Mouse (Mus musculus) midbrain, embryonic 12.5 days (tissue): ENCODE measurements around the gene Nrip1. TPM values are rescaled to one million over a fixed set of nuclear protein-coding genes. Genes with fewer than 3 reads are reported as not detected.

Source experiments
- ATAC-seq: fragments of 200-750 bp; cut with Nextera tagmentation; 2 replicates; pipeline ENCODE4 v1.8.0; 2017; ENCODE audit warnings: low read depth, moderate TSS enrichment, moderate library complexity; ENCODE audit not compliant: low FRiP score
- H3K27ac ChIP-seq: fragments of 300-500 bp; sonication (generic); replicated peaks from 2 replicates; pipeline ENCODE4 v1.5.1; 2016; ENCODE audit warnings: mild to moderate bottlenecking
- H3K27me3 ChIP-seq: fragments of 300-500 bp; sonication (generic); 2 replicates; pipeline ENCODE4 v1.6.1; 2016; ENCODE audit warnings: mild to moderate bottlenecking
- H3K36me3 ChIP-seq: fragments of 300-500 bp; sonication (generic); 2 replicates; pipeline ENCODE4 v1.6.1; 2016
- H3K4me1 ChIP-seq: fragments of 300-500 bp; sonication (generic); 2 replicates; pipeline ENCODE4 v1.6.1; 2016
- H3K4me2 ChIP-seq: fragments of 300-500 bp; sonication (generic); replicated peaks from 2 replicates; pipeline ENCODE4 v1.6.1; 2016; ENCODE audit warnings: mild to moderate bottlenecking, moderate library complexity
- H3K4me3 ChIP-seq: fragments of 300-500 bp; sonication (generic); 2 replicates; pipeline ENCODE4 v1.5.1; 2016; ENCODE audit warnings: mild to moderate bottlenecking
- H3K9ac ChIP-seq: fragments of 300-500 bp; sonication (generic); replicated peaks from 2 replicates; pipeline ENCODE4 v1.6.1; 2016; ENCODE audit warnings: mild to moderate bottlenecking, moderate library complexity
- H3K9me3 ChIP-seq: fragments of 300-500 bp; sonication (generic); 2 replicates; pipeline ENCODE4 v1.6.1; 2016; ENCODE audit warnings: mild to moderate bottlenecking
- WGBS: fragments of 180-500 bp; shearing (Covaris S2); methylation state at CpG from one replicate; pipeline ENCODE4 v1.1.7; 2016; 5-methylcytosine and 5-hydroxymethylcytosine counted together
- polyA plus RNA-seq: library from polyadenylated mRNA; unstranded; fragments of >200 nt; fragmentation: Nextera tagmentation; extraction: Ambion mirVana; gene quantifications from 2 replicates; pipeline ENCODE4 v1.2.1, GENCODE M21; 2016

Nrip1 gene
- 28.7 and 30.0 TPM in 2 replicates for polyA plus RNA-seq

DNA sequence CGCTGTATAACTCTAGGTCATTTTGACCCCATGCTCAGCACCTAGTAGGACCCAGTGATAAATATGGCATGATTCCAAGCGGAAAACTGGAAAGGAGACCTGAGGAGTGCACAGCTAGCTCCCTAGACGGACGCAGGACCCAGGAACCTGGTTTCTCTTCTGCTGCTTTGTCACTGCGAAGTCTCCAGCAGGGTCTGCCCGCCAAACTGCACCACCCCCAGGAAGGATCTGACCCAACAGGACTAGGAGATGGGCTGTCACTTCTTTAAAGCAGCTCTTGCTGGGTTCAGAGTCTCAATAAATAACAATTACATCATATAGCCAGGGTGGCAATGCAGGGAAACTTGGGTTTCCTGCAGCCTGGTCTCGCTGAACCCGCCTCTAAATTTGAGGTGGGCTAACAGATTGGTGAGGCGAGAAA, at the start of gene Nrip1:
Gene Nrip1 (minus strand): TSS at position 157 of the 421 bp plus-strand sequence.
- Histone ChIP-seq H3K4me1 (peaks cover 17% of the 10 kb centered on the region), H3K9me3 (no peaks in the 10 kb centered on the region), H3K4me3 (peak within 1 kb of the TSS; percentile 84), H3K27me3 (0 out of 2 replicates have a peak, but pooled peaks cover 2% of the 10 kb centered on the region), H3K9ac (peak within 1 kb of the TSS; percentile 88), H3K36me3 (no peaks in the 10 kb centered on the region), H3K4me2 (peak within 1 kb of the TSS; percentile 60), H3K27ac (peak within 1 kb of the TSS; percentile 97)
- WGBS = 2% methylated on average over 9 of the region's 9 CpGs
- peak; percentile 13 for ATAC-seq

DNA sequence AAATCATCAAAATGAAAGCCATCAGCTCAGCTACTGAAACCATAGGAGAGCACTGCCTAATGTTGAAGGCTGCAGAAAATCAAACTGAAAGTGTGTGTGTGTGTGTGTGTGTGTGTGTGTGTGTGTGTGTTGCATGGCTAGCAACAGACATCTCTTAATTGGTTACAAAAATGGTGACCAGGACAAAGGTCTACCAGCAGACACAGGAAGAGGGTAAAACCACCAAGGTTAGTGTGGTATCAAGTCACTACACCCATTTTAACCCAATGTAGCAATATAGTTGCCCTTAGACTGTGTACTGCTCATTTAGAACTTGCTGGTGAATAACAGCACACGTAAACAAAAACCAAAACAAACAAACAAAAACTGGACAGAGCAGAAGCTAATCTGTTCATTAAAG, 48.9 kb upstream of the Nrip1 start:
- no peaks in the 10 kb centered on the region for H3K4me1 ChIP-seq
- no peaks in the 10 kb centered on the region for H3K9me3 ChIP-seq
- no peak overlapping the region for H3K4me2 ChIP-seq
- no peak overlapping the region for H3K9ac ChIP-seq
- H3K4me3 ChIP-seq = no peak overlapping the region
- no peak for ATAC-seq
- no peaks in the 10 kb centered on the region for H3K27me3 ChIP-seq
- H3K36me3 ChIP-seq = no peaks in the 10 kb centered on the region
- no peak overlapping the region for H3K27ac ChIP-seq
- 84% methylated on average over 1 of the region's 1 CpGs for WGBS

DNA sequence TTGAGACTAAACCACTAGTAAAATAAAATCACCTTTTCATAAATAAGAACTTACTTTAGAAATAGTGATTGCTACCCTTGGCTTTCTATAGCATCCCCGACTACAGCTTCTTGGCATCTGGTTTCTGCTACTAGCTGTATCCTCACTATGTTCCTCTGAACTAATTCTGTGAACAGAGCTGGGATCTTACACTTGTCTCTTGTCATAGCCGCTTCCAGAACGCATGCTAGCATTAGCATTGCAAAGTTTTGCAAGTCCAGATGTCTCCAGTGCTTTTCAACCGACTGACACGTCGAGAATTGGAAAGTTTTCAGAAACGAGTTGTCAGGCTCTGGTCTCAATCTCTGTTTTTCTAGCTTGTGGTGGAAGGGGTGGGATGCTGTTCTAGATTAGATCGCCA, 46.2 kb upstream of the Nrip1 start:
- H3K4me2 ChIP-seq = no peak overlapping the region
- ATAC-seq = no peak
- H3K9me3 ChIP-seq = no peaks in the 10 kb centered on the region
- no peaks in the 10 kb centered on the region for H3K27me3 ChIP-seq
- no peaks in the 10 kb centered on the region for H3K36me3 ChIP-seq
- 79% methylated on average over 8 of the region's 8 CpGs for WGBS
- H3K9ac ChIP-seq = no peak overlapping the region
- H3K4me3 ChIP-seq = no peak overlapping the region
- no peaks in the 10 kb centered on the region for H3K4me1 ChIP-seq
- no peak overlapping the region for H3K27ac ChIP-seq

DNA sequence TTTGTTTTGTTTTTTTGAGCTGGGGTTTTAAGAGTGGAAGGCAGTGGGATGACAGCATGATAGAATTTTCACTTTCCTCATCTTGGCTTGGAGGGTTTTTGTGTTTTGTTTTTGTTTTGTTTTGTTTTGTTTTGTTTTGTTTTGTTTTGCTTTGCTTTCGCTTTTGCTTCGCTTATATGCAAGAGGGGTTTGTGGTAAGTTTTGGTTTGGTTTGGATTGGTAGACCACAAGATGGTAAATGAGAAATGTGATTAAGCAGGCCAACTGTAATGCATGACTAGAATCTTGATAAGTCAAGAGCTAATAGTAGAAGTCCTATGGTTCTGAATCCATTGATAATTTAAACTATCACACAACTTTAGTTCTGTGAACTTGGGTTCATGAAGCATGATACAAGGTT, 42.9 kb upstream of the Nrip1 start:
- ATAC-seq = no peak
- Histone ChIP-seq H3K36me3 (no peaks in the 10 kb centered on the region), H3K27me3 (no peaks in the 10 kb centered on the region), H3K4me1 (no peaks in the 10 kb centered on the region), H3K27ac (no peak overlapping the region), H3K9me3 (no peaks in the 10 kb centered on the region), H3K4me2 (no peak overlapping the region), H3K9ac (no peak overlapping the region), H3K4me3 (no peak overlapping the region)
- 95% methylated on average over 2 of the region's 2 CpGs for WGBS

DNA sequence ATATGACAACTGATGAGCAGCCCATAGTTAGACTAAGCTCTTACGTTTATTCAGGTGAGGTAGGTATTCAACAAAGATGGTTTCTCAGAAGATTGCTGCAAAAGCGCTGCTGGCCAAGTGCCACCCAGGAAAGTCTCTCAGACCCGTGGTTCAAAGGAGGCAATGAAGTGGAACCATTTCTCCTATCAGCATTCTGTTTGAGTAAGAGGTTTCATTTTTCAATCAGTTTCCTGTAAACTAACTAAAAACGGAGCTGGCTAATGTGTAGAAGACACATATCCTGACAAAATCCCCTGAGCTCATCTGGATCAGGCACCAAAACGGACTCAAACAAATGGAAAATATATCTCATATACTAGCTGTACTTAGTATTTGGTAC, 42.4 kb upstream of the Nrip1 start:
- H3K36me3 ChIP-seq = no peaks in the 10 kb centered on the region
- no peak overlapping the region for H3K27ac ChIP-seq
- no peaks in the 10 kb centered on the region for H3K4me1 ChIP-seq
- no peak overlapping the region for H3K4me2 ChIP-seq
- no peak overlapping the region for H3K4me3 ChIP-seq
- no peaks in the 10 kb centered on the region for H3K9me3 ChIP-seq
- no peaks in the 10 kb centered on the region for H3K27me3 ChIP-seq
- no peak overlapping the region for H3K9ac ChIP-seq
- ATAC-seq = no peak
- 77% methylated on average over 5 of the region's 5 CpGs for WGBS

DNA sequence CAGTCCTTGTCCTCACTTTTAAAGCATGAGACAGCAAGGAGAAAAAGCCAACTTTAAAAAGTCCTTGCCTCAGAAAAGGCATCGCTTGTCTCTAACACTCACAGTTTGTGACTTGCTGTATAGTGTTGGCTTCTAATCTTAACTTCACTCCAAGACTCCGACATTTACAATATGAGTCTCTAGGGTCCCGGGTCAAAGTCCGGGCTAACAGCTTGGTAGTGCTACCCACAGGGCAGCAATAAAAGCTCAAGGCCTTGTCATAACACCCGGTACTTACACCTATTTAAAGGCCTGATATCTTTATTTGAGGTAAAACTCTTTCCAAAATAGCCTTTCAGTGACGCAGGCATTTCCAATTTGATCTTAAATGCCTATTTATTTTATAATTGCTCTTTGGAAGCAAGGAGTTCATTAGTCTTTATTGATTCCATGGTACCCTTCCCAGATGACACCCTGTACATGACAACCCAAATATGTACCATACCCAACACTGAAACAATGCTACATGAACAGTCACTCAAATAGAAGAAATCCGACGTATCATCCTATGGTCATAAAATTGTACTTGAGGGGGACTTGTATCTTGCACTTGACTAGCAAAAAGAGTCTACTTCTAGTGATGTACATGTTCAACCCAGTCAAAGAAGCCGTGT, 41.9 kb upstream of the Nrip1 start:
- no peak overlapping the region for H3K27ac ChIP-seq
- no peak overlapping the region for H3K4me2 ChIP-seq
- H3K36me3 ChIP-seq = no peaks in the 10 kb centered on the region
- no peaks in the 10 kb centered on the region for H3K27me3 ChIP-seq
- H3K4me3 ChIP-seq = no peak overlapping the region
- no peak overlapping the region for H3K9ac ChIP-seq
- H3K4me1 ChIP-seq = no peaks in the 10 kb centered on the region
- no peak for ATAC-seq
- H3K9me3 ChIP-seq = no peaks in the 10 kb centered on the region
- WGBS = 91% methylated on average over 9 of the region's 9 CpGs

DNA sequence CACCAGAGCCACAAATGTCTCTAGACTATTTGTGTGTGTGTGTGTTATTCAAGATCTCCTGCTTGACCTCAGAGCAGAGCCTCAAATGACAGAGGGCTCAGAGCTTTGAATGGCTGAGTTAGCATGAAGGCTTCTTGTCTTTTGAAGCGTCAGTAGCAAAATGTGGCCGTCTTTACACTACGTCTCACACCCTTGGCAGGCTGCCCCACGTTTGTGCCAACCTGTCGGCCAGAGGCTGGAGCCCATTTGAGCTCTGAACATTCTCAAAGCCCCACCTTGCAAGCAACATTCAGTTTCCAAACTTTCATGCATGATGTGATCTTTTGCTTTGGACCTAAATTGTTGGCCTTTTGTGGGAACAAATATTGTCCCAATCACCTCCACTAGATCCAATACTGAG, 40.9 kb upstream of the Nrip1 start:
- H3K36me3 ChIP-seq = no peaks in the 10 kb centered on the region
- H3K4me3 ChIP-seq = no peak overlapping the region
- H3K4me2 ChIP-seq = no peak overlapping the region
- no peaks in the 10 kb centered on the region for H3K27me3 ChIP-seq
- no peaks in the 10 kb centered on the region for H3K9me3 ChIP-seq
- H3K4me1 ChIP-seq = no peaks in the 10 kb centered on the region
- WGBS = 76% methylated on average over 5 of the region's 5 CpGs
- H3K9ac ChIP-seq = no peak overlapping the region
- H3K27ac ChIP-seq = no peak overlapping the region
- ATAC-seq = no peak

DNA sequence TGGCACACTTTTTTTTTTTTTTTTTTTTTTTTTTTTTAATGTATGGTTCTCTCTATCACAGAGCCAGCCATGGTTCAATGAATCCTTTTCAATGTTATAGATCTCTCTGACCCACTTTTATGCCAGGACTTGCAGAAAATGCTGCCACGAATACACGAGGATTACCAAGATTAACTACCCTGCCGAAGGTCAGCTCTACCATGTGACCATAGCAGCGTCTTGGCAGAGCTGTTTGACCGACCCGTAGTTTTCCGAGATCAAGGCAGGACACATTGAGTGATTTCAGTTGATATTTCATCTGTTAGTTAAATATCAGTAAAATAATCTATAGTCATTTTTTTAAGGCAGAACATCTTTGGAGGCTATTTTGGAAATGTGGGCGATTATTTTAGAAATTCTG, 40.0 kb upstream of the Nrip1 start:
- H3K4me3 ChIP-seq = no peak overlapping the region
- ATAC-seq = no peak
- H3K9ac ChIP-seq = no peak overlapping the region
- no peaks in the 10 kb centered on the region for H3K36me3 ChIP-seq
- no peak overlapping the region for H3K4me2 ChIP-seq
- no peak overlapping the region for H3K27ac ChIP-seq
- no peaks in the 10 kb centered on the region for H3K9me3 ChIP-seq
- WGBS = 93% methylated on average over 8 of the region's 8 CpGs
- H3K4me1 ChIP-seq = no peaks in the 10 kb centered on the region
- H3K27me3 ChIP-seq = no peaks in the 10 kb centered on the region

DNA sequence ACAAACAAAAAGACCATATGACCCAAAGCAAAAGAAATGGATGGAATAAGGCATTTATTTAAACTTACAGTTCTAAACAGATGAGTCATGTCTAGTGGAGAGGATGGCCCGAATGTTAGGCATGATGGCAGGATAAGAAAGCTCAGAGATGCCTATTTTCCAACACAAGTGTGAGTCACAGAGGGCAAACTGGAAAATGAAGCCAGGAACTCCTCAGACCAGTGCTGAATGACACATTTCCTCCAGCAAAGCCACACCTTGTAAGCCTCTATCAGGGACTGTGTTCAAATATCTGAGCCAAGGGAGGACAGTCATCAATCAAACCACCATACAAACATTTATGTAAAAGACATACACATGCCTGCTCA, 35.7 kb upstream of the Nrip1 start:
- Histone ChIP-seq H3K27me3 (no peaks in the 10 kb centered on the region), H3K4me3 (no peak overlapping the region), H3K9ac (no peak overlapping the region), H3K9me3 (no peaks in the 10 kb centered on the region), H3K27ac (no peak overlapping the region), H3K4me1 (no peaks in the 10 kb centered on the region), H3K36me3 (no peaks in the 10 kb centered on the region), H3K4me2 (no peak overlapping the region)
- ATAC-seq = no peak
- 75% methylated on average over 1 of the region's 1 CpGs for WGBS

DNA sequence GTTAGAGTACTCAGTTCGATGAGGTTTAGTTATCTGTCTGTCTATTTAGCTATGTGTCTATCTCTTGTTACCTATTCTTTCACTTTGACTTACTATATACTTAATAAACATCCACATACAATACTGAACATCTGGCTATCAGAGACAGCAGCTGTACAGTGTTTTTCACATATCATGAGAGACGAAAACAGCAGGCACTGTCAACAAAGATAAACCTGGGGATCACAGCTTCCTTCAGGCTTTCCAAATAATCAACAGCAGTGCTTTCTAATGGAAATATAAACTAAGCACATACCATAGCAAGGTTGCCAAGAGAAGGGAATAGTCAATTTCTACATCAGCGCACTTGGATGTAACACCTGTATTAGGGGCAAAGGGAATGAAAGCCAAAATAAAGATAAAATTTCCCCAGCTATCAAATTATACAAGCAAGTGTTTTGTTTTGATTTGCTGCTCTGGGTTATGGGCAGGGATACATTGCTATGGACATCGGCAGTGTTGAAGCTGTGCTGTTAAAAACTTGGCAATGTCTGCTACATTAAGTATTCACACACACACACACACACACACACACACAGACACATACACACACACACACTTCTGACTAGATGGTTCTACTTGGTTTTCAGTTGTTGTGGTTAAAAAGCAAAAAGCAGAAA, 35.2 kb upstream of the Nrip1 start:
- Histone ChIP-seq H3K9me3 (no peaks in the 10 kb centered on the region), H3K4me1 (no peaks in the 10 kb centered on the region), H3K9ac (no peak overlapping the region), H3K27me3 (no peaks in the 10 kb centered on the region), H3K4me2 (no peak overlapping the region), H3K4me3 (no peak overlapping the region), H3K27ac (no peak overlapping the region), H3K36me3 (no peaks in the 10 kb centered on the region)
- no peak for ATAC-seq
- WGBS = 88% methylated on average over 4 of the region's 4 CpGs

DNA sequence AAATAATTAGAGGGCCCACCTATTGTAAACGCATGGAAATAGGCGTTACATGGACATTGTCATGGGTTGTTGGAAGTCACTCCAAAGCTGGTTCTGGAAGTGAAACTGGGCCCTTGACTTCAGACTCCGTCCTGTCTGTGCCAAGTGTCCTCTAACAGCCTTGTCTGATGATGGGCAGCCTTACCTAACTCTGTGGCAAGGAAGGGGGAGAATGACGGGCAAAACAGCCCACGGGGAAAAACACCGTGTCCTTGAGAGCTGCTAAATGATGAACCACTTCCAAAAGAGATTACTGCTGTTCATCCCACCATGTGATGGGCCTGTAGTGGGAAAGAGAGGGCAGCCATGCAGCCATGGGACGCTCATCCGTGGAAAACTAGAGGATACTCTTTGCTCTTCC, 34.6 kb upstream of the Nrip1 start:
- no peak for ATAC-seq
- Histone ChIP-seq H3K9ac (no peak overlapping the region), H3K36me3 (no peaks in the 10 kb centered on the region), H3K4me2 (no peak overlapping the region), H3K4me3 (no peak overlapping the region), H3K27ac (no peak overlapping the region), H3K27me3 (no peaks in the 10 kb centered on the region), H3K9me3 (no peaks in the 10 kb centered on the region), H3K4me1 (no peaks in the 10 kb centered on the region)
- 94% methylated on average over 8 of the region's 8 CpGs for WGBS

DNA sequence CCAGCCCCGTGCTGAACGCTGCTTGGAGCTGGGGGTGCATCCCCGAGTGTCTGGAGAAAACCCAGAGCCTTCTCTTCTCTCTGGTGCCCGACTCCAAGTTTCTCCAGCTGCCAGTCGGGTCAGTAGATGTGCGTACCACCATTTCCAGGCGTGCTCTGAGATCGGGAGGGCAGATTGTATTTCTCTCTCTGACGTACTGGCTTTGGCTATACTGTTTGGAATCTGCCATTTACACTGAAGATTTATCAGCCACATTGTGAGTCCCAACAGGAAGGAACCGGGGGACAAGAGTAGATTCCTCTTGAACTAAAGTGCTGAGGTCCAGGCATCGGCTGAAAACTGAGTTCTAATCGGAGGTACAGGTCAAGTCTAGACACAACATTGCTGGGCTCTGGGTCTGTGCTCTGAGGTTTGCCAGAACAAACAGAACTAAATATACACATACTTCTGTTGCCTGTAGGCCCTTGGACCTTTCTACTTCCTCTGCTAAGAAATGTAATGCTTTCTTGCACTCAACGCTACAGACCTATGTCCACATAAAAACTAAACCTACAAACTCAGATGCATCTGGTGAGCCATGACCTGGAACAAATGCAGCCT, 33.8 kb upstream of the Nrip1 start:
- Histone ChIP-seq H3K9me3 (no peaks in the 10 kb centered on the region), H3K4me3 (no peak overlapping the region), H3K4me1 (no peaks in the 10 kb centered on the region), H3K27ac (no peak overlapping the region), H3K9ac (no peak overlapping the region), H3K4me2 (no peak overlapping the region), H3K27me3 (no peaks in the 10 kb centered on the region), H3K36me3 (no peaks in the 10 kb centered on the region)
- no peak for ATAC-seq
- WGBS = 81% methylated on average over 13 of the region's 13 CpGs
